Mouse (Mus musculus) lung, postnatal 0 days (tissue): ENCODE measurements at regions not wholly inside any gene's neighbourhood (a gene's known extent, or its start where the extent isn't known, plus 50 kb on each side); places are given as distances from the start of the nearest gene placed in this dataset.

Experiments
- CTCF ChIP-seq: IDR thresholded peaks from 2 replicates; pipeline ENCODE4 v1.5.1; 2016; ENCODE audit warnings: antibody characterized with exemption, mild to moderate bottlenecking
- EP300 ChIP-seq: IDR thresholded peaks from 2 replicates; pipeline ENCODE4 v1.6.1; 2016; ENCODE audit warnings: antibody characterized with exemption, mild to moderate bottlenecking, control low read depth

GRCm38 (mm10) chr17:49283491-49283890, 144.7 kb upstream of the Mocs1 start:
- TF ChIP-seq CTCF: no peak
- no peak for TF ChIP-seq EP300
